Mouse (Mus musculus): ENCODE measurements at regions not wholly inside any gene's neighbourhood (a gene's known extent, or its start where the extent isn't known, plus 50 kb on each side); places are given as distances from the start of the nearest gene placed in this dataset.

DNA sequence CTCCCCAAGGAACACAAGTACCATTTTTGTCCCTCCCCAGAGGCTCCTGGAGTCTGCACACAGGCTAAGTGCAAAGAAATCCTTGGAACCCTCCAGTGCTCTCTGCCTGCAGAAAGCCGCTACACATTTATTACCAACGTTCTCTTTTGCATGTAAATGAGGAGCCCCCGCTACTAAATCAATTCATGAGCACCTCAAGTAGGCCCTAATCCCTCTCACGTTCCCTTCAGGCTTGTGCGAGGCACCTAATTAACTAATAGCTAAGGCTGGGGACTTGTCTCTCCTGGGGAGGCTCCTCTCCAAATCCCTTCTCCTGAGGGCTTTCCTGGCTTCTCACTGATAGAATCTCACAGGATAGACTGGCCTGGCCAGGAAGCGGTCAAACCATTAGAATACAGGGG lies 568.6 kb upstream of the Adam5 start:
- Histone ChIP-seq H3K9me3 (replicated peaks; ENCODE audit: control insufficient read depth, low read length) (no peaks in the 10 kb centered on the region), H3K4me3 (ENCODE audit: low read depth, low read length) (no peak overlapping the region), H3K9ac (replicated peaks; ENCODE audit: low read depth, low read length) (no peak overlapping the region), H3K27me3 (ENCODE audit: control insufficient read depth, insufficient read depth, low read length) (no peaks in the 10 kb centered on the region), H3K36me3 (replicated peaks; ENCODE audit: control insufficient read depth, insufficient read depth, low read length) (no peaks in the 10 kb centered on the region), H3K4me2 (ENCODE audit: low read depth, low read length) (no peak overlapping the region), H3K27ac (ENCODE audit: low read depth) (no peak overlapping the region), H3K4me1 (ENCODE audit: control insufficient read depth, insufficient read depth) (no peaks in the 10 kb centered on the region; the same call in none of the 2 replicates)
- 45% methylated on average over 6 of the region's 6 CpGs for WGBS
- no peak for TF ChIP-seq EP300 (IDR thresholded peaks at IDR 0.05; ENCODE audit: low read depth)
- no peak for TF ChIP-seq CTCF (IDR thresholded peaks at IDR 0.05; ENCODE audit: low read depth)
- no peak for DNase-seq (ENCODE audit: low spot score)
- ATAC-seq (ENCODE audit: insufficient read depth, low read depth) = no peak

- Histone ChIP-seq H3K9ac (replicated peaks; ENCODE audit: low read depth, low read length) (no peak overlapping the region), H3K27ac (ENCODE audit: low read depth) (no peak overlapping the region), H3K4me2 (ENCODE audit: low read depth, low read length) (no peak overlapping the region), H3K4me1 (ENCODE audit: control insufficient read depth, insufficient read depth) (no peaks in the 10 kb centered on the region; the same call in none of the 2 replicates), H3K36me3 (replicated peaks; ENCODE audit: control insufficient read depth, insufficient read depth, low read length) (no peaks in the 10 kb centered on the region), H3K27me3 (ENCODE audit: control insufficient read depth, insufficient read depth, low read length) (no peaks in the 10 kb centered on the region), H3K9me3 (replicated peaks; ENCODE audit: control insufficient read depth, low read length) (no peaks in the 10 kb centered on the region), H3K4me3 (ENCODE audit: low read depth, low read length) (no peak overlapping the region)
- no peak for ATAC-seq (ENCODE audit: insufficient read depth, low read depth)
- TF ChIP-seq EP300 (IDR thresholded peaks at IDR 0.05; ENCODE audit: low read depth) (no peak), CTCF (IDR thresholded peaks at IDR 0.05; ENCODE audit: low read depth) (no peak)
- WGBS = 54% methylated on average over 8 of the region's 10 CpGs
- no peak for DNase-seq (ENCODE audit: low spot score)
Measured at GRCm38 (mm10) chr8:25389947-25390346, 565.8 kb upstream of the Adam5 start.

DNA sequence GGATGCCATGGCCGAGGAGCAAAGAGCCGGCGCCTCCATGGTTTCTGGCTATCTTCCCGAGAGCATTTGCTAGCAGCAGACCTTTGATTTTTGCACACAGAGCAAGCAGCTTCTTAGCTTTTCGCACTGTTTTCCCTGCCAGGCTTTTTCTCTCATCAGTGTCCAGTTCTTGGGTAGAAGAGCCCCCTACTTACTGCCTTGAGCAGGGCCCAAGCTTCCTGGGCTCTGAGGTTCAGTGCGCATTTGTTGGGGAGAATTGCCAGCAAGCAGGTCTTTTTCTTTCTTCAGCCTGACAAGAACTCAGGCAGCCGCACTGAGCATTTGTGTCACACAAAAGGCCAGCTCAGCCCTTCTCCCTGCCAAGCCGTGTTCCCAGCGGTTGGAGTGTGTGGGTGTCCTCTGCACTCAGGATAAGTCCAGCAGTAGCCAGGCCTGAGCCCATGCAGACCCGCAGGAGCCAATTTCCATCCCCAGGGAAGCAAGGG lies 565.2 kb upstream of the Adam5 start:
- H3K27me3 ChIP-seq (ENCODE audit: control insufficient read depth, insufficient read depth, low read length) = no peaks in the 10 kb centered on the region
- H3K4me2 ChIP-seq (ENCODE audit: low read depth, low read length) = no peak overlapping the region
- no peaks in the 10 kb centered on the region; the same call in none of the 2 replicates for H3K4me1 ChIP-seq (ENCODE audit: control insufficient read depth, insufficient read depth)
- no peak overlapping the region for H3K9ac ChIP-seq (replicated peaks; ENCODE audit: low read depth, low read length)
- ATAC-seq (ENCODE audit: insufficient read depth, low read depth) (no peak; the same call in 1 of the 2 replicates), DNase-seq (ENCODE audit: low spot score) (no peak)
- TF ChIP-seq EP300 (IDR thresholded peaks at IDR 0.05; ENCODE audit: low read depth) = no peak
- TF ChIP-seq CTCF (IDR thresholded peaks at IDR 0.05; ENCODE audit: low read depth) = no peak
- no peaks in the 10 kb centered on the region for H3K36me3 ChIP-seq (replicated peaks; ENCODE audit: control insufficient read depth, insufficient read depth, low read length)
- H3K4me3 ChIP-seq (ENCODE audit: low read depth, low read length) = no peak overlapping the region
- H3K27ac ChIP-seq (ENCODE audit: low read depth) = no peak overlapping the region
- whole genome bisulfite sequencing = 48% methylated on average over 10 of the region's 10 CpGs
- no peaks in the 10 kb centered on the region for H3K9me3 ChIP-seq (replicated peaks; ENCODE audit: control insufficient read depth, low read length)

GRCm38 (mm10) chr8:25388811-25389210 lies 564.6 kb upstream of the Adam5 start:
- Histone ChIP-seq H3K27me3 (ENCODE audit: control insufficient read depth, insufficient read depth, low read length) (no peaks in the 10 kb centered on the region), H3K27ac (ENCODE audit: low read depth) (no peak overlapping the region), H3K9me3 (replicated peaks; ENCODE audit: control insufficient read depth, low read length) (no peaks in the 10 kb centered on the region), H3K9ac (replicated peaks; ENCODE audit: low read depth, low read length) (no peak overlapping the region), H3K4me2 (ENCODE audit: low read depth, low read length) (no peak overlapping the region), H3K4me3 (ENCODE audit: low read depth, low read length) (no peak overlapping the region), H3K4me1 (ENCODE audit: control insufficient read depth, insufficient read depth) (no peaks in the 10 kb centered on the region; the same call in none of the 2 replicates), H3K36me3 (replicated peaks; ENCODE audit: control insufficient read depth, insufficient read depth, low read length) (no peaks in the 10 kb centered on the region)
- TF ChIP-seq EP300 (IDR thresholded peaks at IDR 0.05; ENCODE audit: low read depth) (no peak), CTCF (IDR thresholded peaks at IDR 0.05; ENCODE audit: low read depth) (no peak)
- ATAC-seq (ENCODE audit: insufficient read depth, low read depth) (no peak), DNase-seq (ENCODE audit: low spot score) (no peak)
- WGBS = 48% methylated on average over 9 of the region's 9 CpGs

DNA sequence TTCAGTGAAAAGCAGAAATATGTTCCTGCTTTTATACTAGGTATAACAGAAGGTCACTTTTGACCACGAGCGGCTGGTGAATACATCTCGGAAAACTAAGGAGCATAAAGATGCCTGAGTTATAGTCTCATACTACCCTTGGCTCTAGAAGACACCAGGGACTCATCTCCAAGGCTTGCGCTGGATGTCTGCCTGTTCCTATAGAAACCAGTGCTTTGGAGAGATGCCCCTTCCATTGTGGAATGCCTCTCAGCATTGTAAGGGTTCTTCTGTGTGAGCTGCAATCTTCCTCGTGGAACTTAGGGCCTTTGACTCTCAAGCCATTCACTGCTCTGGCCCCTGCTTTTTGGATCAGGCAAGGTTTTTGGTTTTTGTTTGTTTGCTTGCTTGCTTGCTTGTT lies 561.0 kb upstream of the Adam5 start:
- Histone ChIP-seq H3K9ac (replicated peaks; ENCODE audit: low read depth, low read length) (no peak overlapping the region), H3K27me3 (ENCODE audit: control insufficient read depth, insufficient read depth, low read length) (no peaks in the 10 kb centered on the region), H3K9me3 (replicated peaks; ENCODE audit: control insufficient read depth, low read length) (no peaks in the 10 kb centered on the region), H3K4me2 (ENCODE audit: low read depth, low read length) (no peak overlapping the region), H3K4me3 (ENCODE audit: low read depth, low read length) (no peak overlapping the region), H3K36me3 (replicated peaks; ENCODE audit: control insufficient read depth, insufficient read depth, low read length) (no peaks in the 10 kb centered on the region), H3K4me1 (ENCODE audit: control insufficient read depth, insufficient read depth) (no peaks in the 10 kb centered on the region; the same call in none of the 2 replicates), H3K27ac (ENCODE audit: low read depth) (no peak overlapping the region)
- TF ChIP-seq CTCF (IDR thresholded peaks at IDR 0.05; ENCODE audit: low read depth) (no peak), EP300 (IDR thresholded peaks at IDR 0.05; ENCODE audit: low read depth) (no peak)
- ATAC-seq (ENCODE audit: insufficient read depth, low read depth) (no peak), DNase-seq (ENCODE audit: low spot score) (no peak)
- 80% methylated on average over 5 of the region's 5 CpGs for WGBS

GRCm38 (mm10) chr8:25384591-25384990 lies 560.4 kb upstream of the Adam5 start:
- Histone ChIP-seq H3K4me3 (ENCODE audit: low read depth, low read length) (no peak overlapping the region), H3K9me3 (replicated peaks; ENCODE audit: control insufficient read depth, low read length) (no peaks in the 10 kb centered on the region), H3K27ac (ENCODE audit: low read depth) (no peak overlapping the region), H3K9ac (replicated peaks; ENCODE audit: low read depth, low read length) (no peak overlapping the region), H3K4me1 (ENCODE audit: control insufficient read depth, insufficient read depth) (no peaks in the 10 kb centered on the region), H3K36me3 (replicated peaks; ENCODE audit: control insufficient read depth, insufficient read depth, low read length) (no peaks in the 10 kb centered on the region), H3K27me3 (ENCODE audit: control insufficient read depth, insufficient read depth, low read length) (no peaks in the 10 kb centered on the region), H3K4me2 (ENCODE audit: low read depth, low read length) (no peak overlapping the region)
- WGBS = 86% methylated on average over 2 of the region's 2 CpGs
- no peak for DNase-seq (ENCODE audit: low spot score)
- no peak for ATAC-seq (ENCODE audit: insufficient read depth, low read depth)
- no peak for TF ChIP-seq EP300 (IDR thresholded peaks at IDR 0.05; ENCODE audit: low read depth)
- no peak for TF ChIP-seq CTCF (IDR thresholded peaks at IDR 0.05; ENCODE audit: low read depth)
